Mouse (Mus musculus): ENCODE results near the gene Gm4869.

Gm4869 gene

GRCm38 (mm10) chr5:140464943-140465342 lies 19.5 kb downstream of the Gm4869 start:
- no peak for DNase-seq (ENCODE audit: low spot score)

- DNase-seq (ENCODE audit: low spot score), result no peak
These were observed 26.9 kb downstream of the Gm4869 start for GRCm38 (mm10) chr5:140472336-140472735.

GRCm38 (mm10) chr5:140481458-140481857 lies 36.0 kb downstream of the Gm4869 start:
- DNase-seq (ENCODE audit: low spot score), result no peak

- no peak for DNase-seq (ENCODE audit: low spot score)
These were observed 45.7 kb downstream of the Gm4869 start for GRCm38 (mm10) chr5:140491142-140491541.

- DNase-seq (ENCODE audit: low spot score), result no peak
These were observed 47.3 kb downstream of the Gm4869 start for GRCm38 (mm10) chr5:140492684-140493233.

- peak; percentile 46 for DNase-seq (ENCODE audit: low spot score)
These were observed 52.7 kb downstream of the Gm4869 start for GRCm38 (mm10) chr5:140498176-140498575.

GRCm38 (mm10) chr5:140500736-140501135 lies 55.3 kb downstream of the Gm4869 start:
- peak; percentile 51 for DNase-seq (ENCODE audit: low spot score)

GRCm38 (mm10) chr5:140501982-140502836 lies 56.8 kb downstream of the Gm4869 start:
- peak; percentile 42 for DNase-seq (ENCODE audit: low spot score)

GRCm38 (mm10) chr5:140502925-140503324 lies 57.5 kb downstream of the Gm4869 start:
- peak; percentile 85 for DNase-seq (ENCODE audit: low spot score)

GRCm38 (mm10) chr5:140505208-140505780 lies 59.8 kb downstream of the Gm4869 start, which contains the start of gene Chst12:
TSS of gene Chst12 (plus strand) at chr5:140505550.
- DNase-seq (ENCODE audit: low spot score), result peak; percentile 99

GRCm38 (mm10) chr5:140506096-140506794 lies 60.8 kb downstream of the Gm4869 start:
- no peak for DNase-seq (ENCODE audit: low spot score)

- no peak for DNase-seq (ENCODE audit: low spot score)
These were observed 62.2 kb downstream of the Gm4869 start for GRCm38 (mm10) chr5:140507466-140508208.

GRCm38 (mm10) chr5:140508686-140509085 lies 63.2 kb downstream of the Gm4869 start:
- peak; percentile 44 for DNase-seq (ENCODE audit: low spot score)

- DNase-seq (ENCODE audit: low spot score), result no peak
These were observed 63.8 kb downstream of the Gm4869 start for GRCm38 (mm10) chr5:140509204-140509603.

- no peak for DNase-seq (ENCODE audit: low spot score)
These were observed 64.9 kb downstream of the Gm4869 start for GRCm38 (mm10) chr5:140510012-140511000.

- DNase-seq (ENCODE audit: low spot score), result no peak
These were observed 68.5 kb downstream of the Gm4869 start for GRCm38 (mm10) chr5:140513921-140514320.

GRCm38 (mm10) chr5:140514799-140515486 lies 69.5 kb downstream of the Gm4869 start:
- DNase-seq (ENCODE audit: low spot score), result no peak

GRCm38 (mm10) chr5:140517159-140517920 lies 71.9 kb downstream of the Gm4869 start:
- no peak for DNase-seq (ENCODE audit: low spot score)

- no peak for DNase-seq (ENCODE audit: low spot score)
These were observed 72.4 kb downstream of the Gm4869 start for GRCm38 (mm10) chr5:140517921-140518230.
